Mouse (Mus musculus): ENCODE results near the gene Prss8.
"Not testable (repeated sequence)": the region's sequence is repeated elsewhere in the genome, so short reads cannot be mapped to it uniquely, and the experiment has no call there.

Prss8 gene

GRCm38 (mm10) chr7:127929923-127930322 lies at the start of gene Prss8:
Prss8 (minus strand) TSS chr7:127930104.
- peak; percentile 69 to 77 for DNase-seq (ENCODE audit: low spot score in 2 of 2)

- no peak for DNase-seq (ENCODE audit: low spot score in 2 of 2)
Observed at GRCm38 (mm10) chr7:127978856-127979255, 49.0 kb upstream of the Prss8 start.

- no peak for DNase-seq (ENCODE audit: low spot score in 2 of 2)
Observed at GRCm38 (mm10) chr7:127974413-127974930, 44.6 kb upstream of the Prss8 start.

GRCm38 (mm10) chr7:127967922-127968828 lies 38.3 kb upstream of the Prss8 start:
- peak; percentile 62 to 74 for DNase-seq (ENCODE audit: low spot score in 2 of 2)

- peak; percentile 94 for DNase-seq (ENCODE audit: low spot score in 2 of 2)
Observed at GRCm38 (mm10) chr7:127967004-127967921, 37.4 kb upstream of the Prss8 start, which contains the start of gene Fus. Fus (plus strand) TSS chr7:127967457.

GRCm38 (mm10) chr7:127966371-127966918 lies 36.5 kb upstream of the Prss8 start:
- no peak for DNase-seq (ENCODE audit: low spot score in 2 of 2)

- no peak for DNase-seq (ENCODE audit: low spot score in 2 of 2)
Observed at GRCm38 (mm10) chr7:127959364-127959763, 29.5 kb upstream of the Prss8 start.

- no peak for DNase-seq (ENCODE audit: low spot score in 2 of 2)
Observed at GRCm38 (mm10) chr7:127952864-127953581, 23.1 kb upstream of the Prss8 start.

GRCm38 (mm10) chr7:127946470-127947023 lies 16.6 kb upstream of the Prss8 start, which contains the start of gene Prss36:
Prss36 (minus strand) TSS chr7:127946725.
- DNase-seq (ENCODE audit: low spot score in 2 of 2): no peak

- DNase-seq (ENCODE audit: low spot score in 2 of 2): no peak
Observed at GRCm38 (mm10) chr7:127944614-127945013, 14.7 kb upstream of the Prss8 start.

GRCm38 (mm10) chr7:127942097-127942496 lies 12.2 kb upstream of the Prss8 start:
- not testable (repeated sequence) for DNase-seq (ENCODE audit: low spot score in 2 of 2)

GRCm38 (mm10) chr7:127936216-127936884 lies 6.4 kb upstream of the Prss8 start:
- no peak for DNase-seq (ENCODE audit: low spot score in 2 of 2)

GRCm38 (mm10) chr7:127935748-127936159 lies 5.8 kb upstream of the Prss8 start:
- DNase-seq (ENCODE audit: low spot score in 2 of 2): no peak

- DNase-seq (ENCODE audit: low spot score in 2 of 2): peak; percentile 92 to 96
Observed at GRCm38 (mm10) chr7:127935028-127935722, 5.3 kb upstream of the Prss8 start.

- DNase-seq (ENCODE audit: low spot score in 2 of 2): no peak
Observed at GRCm38 (mm10) chr7:127934075-127934474, 4.2 kb upstream of the Prss8 start.

- DNase-seq (ENCODE audit: low spot score in 2 of 2): peak in 1 of 2 experiments; percentile 55
Observed at GRCm38 (mm10) chr7:127932273-127933031, 2.5 kb upstream of the Prss8 start.

GRCm38 (mm10) chr7:127931351-127932135 lies 1.6 kb upstream of the Prss8 start:
- peak in 1 of 2 experiments; percentile 63 for DNase-seq (ENCODE audit: low spot score in 2 of 2)

- DNase-seq (ENCODE audit: low spot score in 2 of 2): no peak
Observed at GRCm38 (mm10) chr7:127930636-127931035, 732 bp upstream of the Prss8 start.
